Mouse (Mus musculus): Measurements from ENCODE around the gene Hs3st1. TPM values are rescaled to one million over a fixed set of nuclear protein-coding genes. Genes with fewer than 3 reads are reported as not detected.

The Hs3st1 gene
- polyA plus RNA-seq, 1 experiment from 2014 or later: 14.0 TPM

DNA sequence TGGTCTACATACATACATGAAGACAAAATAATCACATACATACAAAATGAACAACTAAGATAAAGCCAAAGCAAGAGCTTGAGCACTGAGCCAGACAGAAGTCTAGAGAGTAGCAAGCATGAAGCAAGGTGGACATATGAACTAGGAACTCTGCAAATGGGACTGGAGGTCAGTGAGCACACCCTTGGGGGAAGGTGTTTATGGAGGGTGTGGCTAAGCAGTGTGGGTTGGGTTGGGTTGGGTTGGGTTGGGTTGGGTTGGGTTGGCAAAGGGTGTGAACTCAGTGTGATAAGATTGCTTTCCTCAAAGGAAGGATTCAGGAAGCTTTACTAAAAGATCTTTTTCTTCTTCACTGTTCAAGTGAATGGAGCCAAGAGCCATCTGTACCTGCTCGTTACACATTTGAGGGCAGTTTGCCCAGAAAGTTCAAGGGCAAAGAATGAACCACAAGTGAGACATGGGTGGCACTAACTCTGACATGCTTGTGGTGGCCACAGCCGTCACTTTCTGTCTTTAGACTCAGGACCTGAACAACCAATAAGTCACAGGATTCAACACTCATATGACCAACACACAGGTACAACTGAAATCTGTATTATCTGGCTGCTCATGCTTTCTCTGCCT, 137.8 kb downstream of the Hs3st1 start:
- no peaks in the 10 kb centered on the region for H3K9me3 ChIP-seq
- no peaks in the 10 kb centered on the region for H3K4me1 ChIP-seq
- WGBS: 89% methylated on average over 2 of the region's 2 CpGs
- ATAC-seq (ENCODE audit: low FRiP score, low read depth): no peak
- no peak overlapping the region for H3K4me3 ChIP-seq
- no peak overlapping the region for H3K27ac ChIP-seq (replicated peaks)
- H3K4me2 ChIP-seq (replicated peaks): no peak overlapping the region
- H3K36me3 ChIP-seq: no peaks in the 10 kb centered on the region
- no peaks in the 10 kb centered on the region for H3K27me3 ChIP-seq
- H3K9ac ChIP-seq (replicated peaks): no peak overlapping the region

DNA sequence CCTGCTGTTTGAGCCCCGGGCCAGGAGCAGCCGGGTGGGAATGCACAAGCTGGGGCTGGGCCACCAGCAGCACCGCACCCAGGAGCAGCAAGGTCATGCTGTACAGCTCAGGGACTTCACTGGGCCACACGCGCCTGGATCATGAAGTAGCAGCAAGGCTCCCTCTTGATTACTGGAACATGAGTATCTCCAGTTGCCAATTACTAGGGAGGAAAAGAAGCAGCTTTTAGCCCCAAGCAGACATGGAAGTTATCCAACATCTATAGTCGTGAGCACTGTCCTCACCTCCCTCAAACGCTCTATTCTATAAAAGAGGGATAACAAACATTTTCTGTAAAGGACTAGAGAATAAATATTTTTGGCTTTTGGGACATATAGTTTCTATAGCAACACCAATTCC, 140.1 kb downstream of the Hs3st1 start:
- Histone ChIP-seq H3K4me1 (no peaks in the 10 kb centered on the region), H3K9ac (replicated peaks) (no peak overlapping the region), H3K27me3 (no peaks in the 10 kb centered on the region), H3K4me3 (no peak overlapping the region), H3K36me3 (no peaks in the 10 kb centered on the region), H3K27ac (replicated peaks) (no peak overlapping the region), H3K9me3 (no peaks in the 10 kb centered on the region), H3K4me2 (replicated peaks) (no peak overlapping the region)
- ATAC-seq (ENCODE audit: low FRiP score, low read depth): no peak
- 94% methylated on average over 7 of the region's 7 CpGs for WGBS

DNA sequence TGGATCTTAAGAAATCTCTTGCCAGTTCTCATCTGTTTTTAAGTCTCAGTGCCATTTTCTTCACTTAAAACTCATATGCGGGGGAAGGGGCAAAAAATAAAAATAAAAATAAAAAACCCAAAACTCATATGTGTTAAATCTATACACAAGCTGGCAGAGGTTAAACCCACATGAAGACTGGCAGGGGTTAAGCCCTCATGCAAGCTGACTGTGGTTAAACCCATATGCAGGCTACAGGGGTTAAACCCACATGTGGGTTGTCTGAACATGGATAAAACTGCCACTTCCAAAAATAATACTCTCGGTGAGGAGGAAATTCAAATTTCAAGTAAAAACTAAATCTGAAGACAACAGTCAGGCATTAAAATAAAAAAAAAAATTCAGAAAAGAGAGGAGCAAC, 141.7 kb downstream of the Hs3st1 start:
- no peak overlapping the region for H3K9ac ChIP-seq (replicated peaks)

DNA sequence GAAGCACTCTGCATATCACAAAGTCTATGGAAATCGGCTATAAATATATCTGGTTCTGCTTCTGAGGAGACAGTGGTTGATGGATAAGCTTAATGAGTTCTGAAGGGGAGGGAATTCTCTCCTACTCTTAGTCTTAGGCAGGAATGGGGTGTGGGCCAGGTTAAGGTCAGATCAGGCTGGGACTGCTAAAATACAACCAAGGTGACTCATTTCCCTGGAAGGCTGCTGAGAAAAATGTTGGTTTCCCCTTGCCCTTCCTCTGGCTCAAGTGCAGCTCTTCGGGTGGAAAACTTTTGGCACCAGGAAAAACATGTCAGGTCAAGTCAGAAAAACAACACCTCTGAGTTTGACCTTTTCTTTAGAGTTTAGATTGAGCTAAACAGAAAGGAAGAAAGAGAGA, 143.0 kb downstream of the Hs3st1 start:
- no peak overlapping the region for H3K9ac ChIP-seq (replicated peaks)
- ATAC-seq (ENCODE audit: low FRiP score, low read depth): no peak

More for the DNA sequence above, 141.7 kb downstream of the Hs3st1 start:
- Histone ChIP-seq H3K4me1 (no peaks in the 10 kb centered on the region), H3K36me3 (no peaks in the 10 kb centered on the region), H3K27me3 (no peaks in the 10 kb centered on the region), H3K27ac (replicated peaks) (no peak overlapping the region), H3K9me3 (no peaks in the 10 kb centered on the region), H3K4me3 (no peak overlapping the region), H3K4me2 (replicated peaks) (no peak overlapping the region)
- 85% methylated on average over 2 of the region's 2 CpGs for WGBS
- no peak for ATAC-seq (ENCODE audit: low FRiP score, low read depth)

DNA sequence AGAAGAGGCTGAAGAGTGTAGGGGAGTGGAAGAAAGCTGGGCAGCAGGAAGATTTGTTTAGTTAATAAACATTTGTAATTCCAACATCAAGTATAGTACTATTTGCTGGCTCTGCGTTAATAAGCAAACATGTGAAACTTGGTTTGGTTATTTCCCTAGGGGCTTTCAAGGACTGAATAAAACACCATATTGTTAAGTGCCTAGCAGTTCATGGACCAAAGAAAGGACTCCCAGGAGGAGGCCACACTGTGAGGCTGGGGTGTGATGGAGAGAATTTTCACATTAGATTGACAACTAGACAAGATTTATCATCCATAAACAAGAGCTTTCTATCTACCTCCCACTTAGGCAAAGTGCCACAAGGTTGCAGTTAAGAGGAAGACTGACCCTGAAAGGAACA, 147.0 kb downstream of the Hs3st1 start:
- no peak for ATAC-seq (ENCODE audit: low FRiP score, low read depth)
- no peak overlapping the region for H3K4me2 ChIP-seq (replicated peaks)
- H3K4me3 ChIP-seq: no peak overlapping the region
- H3K36me3 ChIP-seq: no peaks in the 10 kb centered on the region
- H3K9me3 ChIP-seq: no peaks in the 10 kb centered on the region
- no peak overlapping the region for H3K9ac ChIP-seq (replicated peaks)
- WGBS: 71% methylated on average over 1 of the region's 1 CpGs
- H3K4me1 ChIP-seq: no peaks in the 10 kb centered on the region
- H3K27ac ChIP-seq (replicated peaks): no peak overlapping the region
- H3K27me3 ChIP-seq: no peaks in the 10 kb centered on the region

More for the DNA sequence above, 143.0 kb downstream of the Hs3st1 start:
- Histone ChIP-seq H3K27me3 (no peaks in the 10 kb centered on the region), H3K9me3 (no peaks in the 10 kb centered on the region), H3K4me3 (no peak overlapping the region), H3K36me3 (no peaks in the 10 kb centered on the region), H3K4me1 (no peaks in the 10 kb centered on the region), H3K27ac (replicated peaks) (no peak overlapping the region), H3K4me2 (replicated peaks) (no peak overlapping the region)
- WGBS: 77% methylated on average over 2 of the region's 2 CpGs

DNA sequence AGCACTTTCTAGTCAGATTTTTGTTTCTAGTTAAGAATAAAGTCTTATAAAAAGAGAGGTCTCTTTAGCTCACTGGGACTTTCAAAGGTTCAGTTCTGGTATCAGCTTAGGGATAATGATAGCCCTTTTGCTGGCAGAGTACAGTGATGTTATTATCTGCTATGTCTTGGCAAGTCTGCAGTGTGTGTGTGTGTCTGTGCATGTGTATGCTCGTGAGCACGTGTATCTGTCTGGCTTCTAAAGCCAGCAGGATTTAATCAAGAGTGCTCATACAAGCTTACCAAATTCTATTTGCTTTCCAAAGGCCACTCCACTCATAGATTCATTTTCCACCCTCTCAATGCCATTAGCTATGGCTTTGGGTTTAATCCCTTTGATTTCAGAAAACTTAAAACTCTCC, 160.5 kb downstream of the Hs3st1 start:
- Histone ChIP-seq H3K4me2 (replicated peaks) (no peak overlapping the region), H3K9ac (replicated peaks) (no peak overlapping the region), H3K27me3 (no peaks in the 10 kb centered on the region), H3K27ac (replicated peaks) (no peak overlapping the region), H3K4me1 (no peaks in the 10 kb centered on the region), H3K36me3 (no peaks in the 10 kb centered on the region), H3K9me3 (no peaks in the 10 kb centered on the region), H3K4me3 (no peak overlapping the region)
- 61% methylated on average over 2 of the region's 2 CpGs for WGBS
- no peak for ATAC-seq (ENCODE audit: low FRiP score, low read depth)
